Comparison of ENCODE assay signal across 9 mouse cellular contexts in the genomic region with DNA sequence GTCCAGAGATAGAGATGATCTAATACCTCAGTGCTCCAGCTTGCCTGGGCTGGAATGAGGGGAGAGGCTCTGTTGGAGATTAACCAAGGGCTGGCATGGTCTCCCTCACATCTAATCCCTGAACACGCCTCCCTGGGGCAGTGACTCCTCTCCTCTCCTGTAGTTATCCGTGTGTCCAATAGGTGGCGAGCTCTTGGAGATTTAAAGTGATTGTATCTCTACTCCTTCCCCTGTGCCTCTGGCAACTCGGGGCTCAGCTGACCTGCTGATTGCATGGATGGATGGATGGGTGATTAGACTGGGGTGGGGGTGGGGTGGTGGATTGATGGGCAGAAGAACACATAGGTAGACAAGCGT. TPM values are rescaled to one million over a fixed set of nuclear protein-coding genes. Genes with fewer than 3 reads are reported as not detected.
DNase-seq lines count a peak whose midpoint lies in the region; ATAC-seq and TF ChIP-seq lines count a peak whose summit lies in the region.
"Had no signal": no experiment of that assay in that cellular context is flagged by ENCODE, and none has a peak within 500 bp of the region (broad histone marks: within the 10 kb centered on the region; RNA-seq: fewer than 3 reads in every experiment).

No protein-coding gene starts in this region.

- no peaks in the 10 kb centered on the region for H3K79me2 ChIP-seq in CH12.LX (replicated peaks; ENCODE audit: control insufficient read depth, extremely low read depth, insufficient read depth, poor library complexity, severe bottlenecking)

- H3K4me3 ChIP-seq in hindbrain, embryonic 11.5 days (ENCODE audit: low read depth, low read length) = no peak overlapping the region
- no peak overlapping the region for H3K4me3 ChIP-seq in hindbrain, embryonic 12.5 days
- H3K4me3 ChIP-seq in CH12.LX (replicated peaks in 1 of 3; ENCODE audit: low read depth in 2 of 3, low read length in 2 of 3, poor library complexity in 1 of 3) = no peak overlapping the region
- no peak overlapping the region for H3K4me3 ChIP-seq in cerebellum, adult 2 months (replicated peaks; ENCODE audit: insufficient read depth, low read depth, low read length)
- no peak overlapping the region for H3K4me3 ChIP-seq in heart, embryonic 11.5 days (ENCODE audit: low read depth, low read length)
- no peak overlapping the region for H3K4me3 ChIP-seq in midbrain, embryonic 16.5 days (ENCODE audit: low read depth, low read length)
- H3K4me3 ChIP-seq: liver, embryonic 15.5 days had no signal

- H3K36me3 ChIP-seq in hindbrain, embryonic 11.5 days (ENCODE audit: control insufficient read depth, insufficient read depth, low read length) = no peaks in the 10 kb centered on the region
- no peaks in the 10 kb centered on the region for H3K36me3 ChIP-seq in hindbrain, embryonic 12.5 days
- H3K36me3 ChIP-seq in CH12.LX (replicated peaks in 1 of 2; ENCODE audit: control insufficient read depth in 1 of 2, insufficient read depth in 1 of 2, low read length in 1 of 2) = no peaks in the 10 kb centered on the region
- no peaks in the 10 kb centered on the region for H3K36me3 ChIP-seq in heart, embryonic 11.5 days (ENCODE audit: control insufficient read depth, insufficient read depth, low read length)
- H3K36me3 ChIP-seq in midbrain, embryonic 16.5 days (ENCODE audit: control insufficient read depth, insufficient read depth, low read length) = no peaks in the 10 kb centered on the region
- H3K36me3 ChIP-seq: liver, embryonic 15.5 days had no signal

- H3K9ac ChIP-seq in hindbrain, embryonic 11.5 days (ENCODE audit: low read depth, low read length) = no peak overlapping the region
- H3K9ac ChIP-seq in hindbrain, embryonic 12.5 days = no peak overlapping the region
- no peak overlapping the region for H3K9ac ChIP-seq in CH12.LX (ENCODE audit: insufficient read depth, low read depth)
- H3K9ac ChIP-seq in heart, embryonic 11.5 days (ENCODE audit: low read depth, low read length) = no peak overlapping the region
- H3K9ac ChIP-seq in midbrain, embryonic 16.5 days (ENCODE audit: low read depth, low read length) = no peak overlapping the region
- H3K9ac ChIP-seq: liver, embryonic 15.5 days had no signal

- H3K27ac ChIP-seq in hindbrain, embryonic 11.5 days (ENCODE audit: low read depth, low read length) = no peak overlapping the region
- H3K27ac ChIP-seq in hindbrain, embryonic 12.5 days = no peak overlapping the region
- H3K27ac ChIP-seq in CH12.LX (ENCODE audit: insufficient read depth, low read depth) = no peak overlapping the region
- no peak overlapping the region for H3K27ac ChIP-seq in cerebellum, adult 2 months (ENCODE audit: insufficient read depth, low read length)
- H3K27ac ChIP-seq in heart, embryonic 11.5 days (ENCODE audit: low read depth, low read length) = no peak overlapping the region
- H3K27ac ChIP-seq in midbrain, embryonic 16.5 days (ENCODE audit: low read length) = no peak overlapping the region
- H3K27ac ChIP-seq: liver, embryonic 15.5 days had no signal

- H3K9me3 ChIP-seq in hindbrain, embryonic 11.5 days (ENCODE audit: control insufficient read depth, low read length) = no peaks in the 10 kb centered on the region
- no peaks in the 10 kb centered on the region for H3K9me3 ChIP-seq in hindbrain, embryonic 12.5 days (replicated peaks)
- no peaks in the 10 kb centered on the region for H3K9me3 ChIP-seq in CH12.LX (replicated peaks; ENCODE audit: low read length)
- H3K9me3 ChIP-seq in heart, embryonic 11.5 days (replicated peaks; ENCODE audit: control insufficient read depth, low read length) = no peaks in the 10 kb centered on the region
- no peaks in the 10 kb centered on the region for H3K9me3 ChIP-seq in midbrain, embryonic 16.5 days (replicated peaks; ENCODE audit: control insufficient read depth, low read length, poor library complexity, severe bottlenecking)
- H3K9me3 ChIP-seq: liver, embryonic 15.5 days had no signal

- DNase-seq in hindbrain, embryonic 11.5 days (ENCODE audit: low spot score) = peak; percentile 78
- DNase-seq in CH12.LX (ENCODE audit: extremely low read depth) = peak; percentile 78
- DNase-seq in cerebellum, adult 2 months = peak; percentile 68 to 76
- DNase-seq in layer of hippocampus, adult 9-11 months = peak; percentile 73
- DNase-seq in frontal cortex, postnatal 10 days (ENCODE audit: low spot score in 2 of 2) = no peak

- peak; percentile 33 to 72; a peak in 3 of 4 replicates for TF ChIP-seq CTCF in CH12.LX (conservative IDR thresholded peaks at IDR 0.05 in 1 of 2, IDR thresholded peaks at IDR 0.05 in 1 of 2; ENCODE audit: low read depth in 2 of 2, low read length in 2 of 2)
- peak; percentile 69; the same call in 1 of the 2 replicates for TF ChIP-seq CTCF in cerebellum, adult 2 months (IDR thresholded peaks at IDR 0.05; ENCODE audit: borderline replicate concordance, insufficient read depth, low read depth, low read length)

- peaks cover 11% of the 10 kb centered on the region for H3K4me1 ChIP-seq in hindbrain, embryonic 11.5 days (replicated peaks; ENCODE audit: control insufficient read depth, insufficient read depth, low read length)
- H3K4me1 ChIP-seq in hindbrain, embryonic 12.5 days = peaks cover 29% of the 10 kb centered on the region
- H3K4me1 ChIP-seq in CH12.LX (ENCODE audit: control insufficient read depth in 1 of 2, insufficient read depth in 2 of 2) = peaks cover 4 to 16% of the 10 kb centered on the region in 2 experiments
- H3K4me1 ChIP-seq in cerebellum, adult 2 months (ENCODE audit: control insufficient read depth, insufficient read depth, low read length) = peaks cover 67% of the 10 kb centered on the region
- H3K4me1 ChIP-seq in heart, embryonic 11.5 days (ENCODE audit: control insufficient read depth, insufficient read depth, low read length) = peaks cover 50% of the 10 kb centered on the region
- H3K4me1 ChIP-seq in midbrain, embryonic 16.5 days (ENCODE audit: control insufficient read depth, insufficient read depth, low read length) = no peaks in the 10 kb centered on the region; the same call in 1 of the 2 replicates
- H3K4me1 ChIP-seq: liver, embryonic 15.5 days had no signal

- H3K27me3 ChIP-seq in hindbrain, embryonic 11.5 days (ENCODE audit: control insufficient read depth, insufficient read depth, low read length) = no peaks in the 10 kb centered on the region
- H3K27me3 ChIP-seq in hindbrain, embryonic 12.5 days = peaks cover 9% of the 10 kb centered on the region; the same call in 1 of the 2 replicates
- H3K27me3 ChIP-seq in CH12.LX (replicated peaks) = peaks cover 59% of the 10 kb centered on the region
- no peaks in the 10 kb centered on the region for H3K27me3 ChIP-seq in cerebellum, adult 2 months (ENCODE audit: control insufficient read depth, insufficient read depth, low read length)
- H3K27me3 ChIP-seq in heart, embryonic 11.5 days (ENCODE audit: control insufficient read depth, insufficient read depth, low read length) = no peaks in the 10 kb centered on the region
- H3K27me3 ChIP-seq in midbrain, embryonic 16.5 days (ENCODE audit: control insufficient read depth, insufficient read depth, low read depth, low read length) = no peaks in the 10 kb centered on the region

- no peak for ATAC-seq in hindbrain, embryonic 11.5 days (ENCODE audit: low FRiP score)
- no peak; the same call in 1 of the 2 replicates for ATAC-seq in hindbrain, embryonic 12.5 days (ENCODE audit: low FRiP score)
- no peak for ATAC-seq in heart, embryonic 11.5 days (replicated peaks; ENCODE audit: insufficient number of reproducible peaks, low FRiP score, low TSS enrichment)
- ATAC-seq in midbrain, embryonic 16.5 days = no peak

- no peak for TF ChIP-seq EP300 in CH12.LX (IDR thresholded peaks at IDR 0.05; ENCODE audit: low read length)

- no peak for TF ChIP-seq POLR2A in CH12.LX (IDR thresholded peaks at IDR 0.05; ENCODE audit: low read depth, low read length)
- no peak for TF ChIP-seq POLR2A in cerebellum, adult 2 months (IDR thresholded peaks at IDR 0.05; ENCODE audit: borderline replicate concordance, insufficient read depth, low read length)

- 12% methylated on average over 5 of the region's 5 CpGs for WGBS in hindbrain, embryonic 11.5 days
- WGBS in hindbrain, embryonic 12.5 days = 19% methylated on average over 5 of the region's 5 CpGs
- 13% methylated on average over 5 of the region's 5 CpGs for WGBS in cerebellum, adult 2 months
- WGBS in heart, embryonic 11.5 days (ENCODE audit: insufficient replicate concordance) = 11% methylated on average over 5 of the region's 5 CpGs
- WGBS in midbrain, embryonic 16.5 days = 19% methylated on average over 5 of the region's 5 CpGs

- in situ Hi-C loops in CH12.LX (cut with MboI; ENCODE audit: low pct_ligation_motif_present, low pct_unique_long_range_greater_than_20kb, low sequenced_read_pairs) = no loop called here

- dilution Hi-C loops in CH12.LX (cut with MboI; ENCODE audit: extremely low pct_ligation_motif_present, extremely low pct_unique_long_range_greater_than_20kb, low sequenced_read_pairs) = no loop called here

- no peak overlapping the region for H3K4me2 ChIP-seq in hindbrain, embryonic 11.5 days (replicated peaks; ENCODE audit: low read depth, low read length)
- no peak overlapping the region for H3K4me2 ChIP-seq in hindbrain, embryonic 12.5 days (replicated peaks)
- H3K4me2 ChIP-seq in CH12.LX (ENCODE audit: insufficient read depth, low read depth, poor library complexity, severe bottlenecking) = no peak overlapping the region
- peak overlapping the region; percentile 33; the same call in 1 of the 2 replicates for H3K4me2 ChIP-seq in heart, embryonic 11.5 days
- peak overlapping the region; percentile 10; the same call in 1 of the 2 replicates for H3K4me2 ChIP-seq in midbrain, embryonic 16.5 days (ENCODE audit: low read length)
- H3K4me2 ChIP-seq: liver, embryonic 15.5 days had no signal

- TF ChIP-seq RAD21 in CH12.LX (IDR thresholded peaks at IDR 0.05; ENCODE audit: low read depth, low read length) = peak; percentile 41

RNA-seq across cellular contexts. Expression of gene Usp2, which starts 9.9 kb away (rescaled TPM):
- 11.4 and 13.9 TPM in 2 replicates for polyA plus RNA-seq in hindbrain, embryonic 11.5 days (2014; fragmentation: Nextera tagmentation; extraction: Ambion mirVana)
- 11.5 and 14.2 TPM in 2 replicates for polyA plus RNA-seq in hindbrain, embryonic 12.5 days (2016; fragmentation: Nextera tagmentation; extraction: Ambion mirVana)
- total RNA-seq in CH12.LX (2012; rRNA removed) (1.3 and 2.2 TPM in 2 replicates), CH12.LX (2014; rRNA removed) (1.6 and 2.3 TPM in 2 replicates)
- 1.7 and 2.1 TPM in 2 replicates for polyA plus RNA-seq in CH12.LX (2012; ENCODE audit: insufficient read length, low read depth)
- 43.5 and 47.1 TPM in 2 replicates for polyA plus RNA-seq in cerebellum, adult 2 months (2012; rRNA removed)
- polyA plus RNA-seq in heart, embryonic 11.5 days (2014; fragmentation: Nextera tagmentation; extraction: Ambion mirVana) = 51.3 and 53.8 TPM in 2 replicates
- polyA plus RNA-seq in midbrain, embryonic 16.5 days (2015; fragmentation: Nextera tagmentation; extraction: Ambion mirVana) = 6.7 and 9.7 TPM in 2 replicates

RNA-seq across cellular contexts. Expression of gene Mfrp, which starts 24.8 kb away (rescaled TPM):
- polyA plus RNA-seq in hindbrain, embryonic 11.5 days (2014; fragmentation: Nextera tagmentation; extraction: Ambion mirVana) = 0.10 and 0.23 TPM in 2 replicates
- 0.14 and 0.30 TPM in 2 replicates for polyA plus RNA-seq in hindbrain, embryonic 12.5 days (2016; fragmentation: Nextera tagmentation; extraction: Ambion mirVana)
- total RNA-seq in CH12.LX (2012; rRNA removed) (0.04 TPM in 1 of 2 replicates, not detected in the other), CH12.LX (2014; rRNA removed) (not detected in 2 replicates)
- not detected in 2 replicates for polyA plus RNA-seq in CH12.LX (2012; ENCODE audit: insufficient read length, low read depth)
- 2.7 and 7.3 TPM in 2 replicates for polyA plus RNA-seq in cerebellum, adult 2 months (2012; rRNA removed)
- polyA plus RNA-seq in heart, embryonic 11.5 days (2014; fragmentation: Nextera tagmentation; extraction: Ambion mirVana) = 0.16 TPM in 1 of 2 replicates, not detected in the other
- 0.15 and 0.16 TPM in 2 replicates for polyA plus RNA-seq in midbrain, embryonic 16.5 days (2015; fragmentation: Nextera tagmentation; extraction: Ambion mirVana)
- polyA plus RNA-seq: liver, embryonic 15.5 days had no signal

RNA-seq across cellular contexts. Expression of gene C1qtnf5, which starts 30.3 kb away (rescaled TPM):
- 0.82 and 1.2 TPM in 2 replicates for polyA plus RNA-seq in hindbrain, embryonic 11.5 days (2014; fragmentation: Nextera tagmentation; extraction: Ambion mirVana)
- 1.4 and 1.8 TPM in 2 replicates for polyA plus RNA-seq in hindbrain, embryonic 12.5 days (2016; fragmentation: Nextera tagmentation; extraction: Ambion mirVana)
- total RNA-seq in CH12.LX (2012; rRNA removed) = not detected in 2 replicates
- total RNA-seq in CH12.LX (2014; rRNA removed) = not detected in 2 replicates
- not detected in 2 replicates for polyA plus RNA-seq in CH12.LX (2012; ENCODE audit: insufficient read length, low read depth)
- polyA plus RNA-seq in cerebellum, adult 2 months (2012; rRNA removed) = 26.0 and 29.1 TPM in 2 replicates
- polyA plus RNA-seq in heart, embryonic 11.5 days (2014; fragmentation: Nextera tagmentation; extraction: Ambion mirVana) = 0.43 and 1.2 TPM in 2 replicates
- polyA plus RNA-seq in midbrain, embryonic 16.5 days (2015; fragmentation: Nextera tagmentation; extraction: Ambion mirVana) = 4.6 and 5.5 TPM in 2 replicates

RNA-seq across cellular contexts. Expression of gene Thy1, which starts 33.6 kb away (rescaled TPM):
- 0.31 and 0.35 TPM in 2 replicates for polyA plus RNA-seq in hindbrain, embryonic 11.5 days (2014; fragmentation: Nextera tagmentation; extraction: Ambion mirVana)
- not detected in 2 replicates for polyA plus RNA-seq in hindbrain, embryonic 12.5 days (2016; fragmentation: Nextera tagmentation; extraction: Ambion mirVana)
- not detected in 2 replicates for total RNA-seq in CH12.LX (2012; rRNA removed)
- not detected in 2 replicates for total RNA-seq in CH12.LX (2014; rRNA removed)
- polyA plus RNA-seq in CH12.LX (2012; ENCODE audit: insufficient read length, low read depth) = not detected in 2 replicates
- 860 and 925 TPM in 2 replicates for polyA plus RNA-seq in cerebellum, adult 2 months (2012; rRNA removed)
- polyA plus RNA-seq in heart, embryonic 11.5 days (2014; fragmentation: Nextera tagmentation; extraction: Ambion mirVana) = 0.86 and 0.90 TPM in 2 replicates
- 2.9 and 6.4 TPM in 2 replicates for polyA plus RNA-seq in midbrain, embryonic 16.5 days (2015; fragmentation: Nextera tagmentation; extraction: Ambion mirVana)

RNA-seq across cellular contexts. Expression of gene Gm49380, which starts 36.6 kb away (rescaled TPM):
- polyA plus RNA-seq in hindbrain, embryonic 11.5 days (2014; fragmentation: Nextera tagmentation; extraction: Ambion mirVana) = 0.29 and 0.38 TPM in 2 replicates
- polyA plus RNA-seq in hindbrain, embryonic 12.5 days (2016; fragmentation: Nextera tagmentation; extraction: Ambion mirVana) = 0.26 and 0.30 TPM in 2 replicates
- total RNA-seq in CH12.LX (2012; rRNA removed) = not detected in 2 replicates
- not detected in 2 replicates for total RNA-seq in CH12.LX (2014; rRNA removed)
- not detected in 2 replicates for polyA plus RNA-seq in CH12.LX (2012; ENCODE audit: insufficient read length, low read depth)
- 0.41 and 0.75 TPM in 2 replicates for polyA plus RNA-seq in cerebellum, adult 2 months (2012; rRNA removed)
- 0.28 TPM in 1 of 2 replicates, not detected in the other for polyA plus RNA-seq in heart, embryonic 11.5 days (2014; fragmentation: Nextera tagmentation; extraction: Ambion mirVana)
- polyA plus RNA-seq in midbrain, embryonic 16.5 days (2015; fragmentation: Nextera tagmentation; extraction: Ambion mirVana) = 0.10 and 0.15 TPM in 2 replicates
- polyA plus RNA-seq: liver, embryonic 15.5 days had no signal

Comparison
In these comparisons a context has a peak if more than half of its experiments do, and no peak if none do; other contexts are left out.
1. DNase-seq: peak in hindbrain, embryonic 11.5 days (single experiment), CH12.LX (single experiment), cerebellum, adult 2 months (2 of 2) and layer of hippocampus, adult 9-11 months (single experiment); none in frontal cortex, postnatal 10 days (0 of 2).
2. H3K4me2 ChIP-seq: peak in heart, embryonic 11.5 days (single experiment) and midbrain, embryonic 16.5 days (single experiment); none in hindbrain, embryonic 11.5 days (single experiment), hindbrain, embryonic 12.5 days (single experiment) and CH12.LX (single experiment).